Mouse (Mus musculus): Measurements from ENCODE around the gene Plppr3. TPM values are rescaled to one million over a fixed set of nuclear protein-coding genes. Genes with fewer than 3 reads are reported as not detected.
A peak's percentile ranks its signal among the peaks of the same experiment; 100 is the strongest.

The Plppr3 gene
- polyA plus RNA-seq, 1 experiment from 2014 or later: 16.4 TPM

GRCm38 (mm10) chr10:79832026-79832785, 42.2 kb downstream of the Plppr3 start:
- H3K9ac ChIP-seq: no peak overlapping the region
- 62% methylated on average over 7 of the region's 7 CpGs for WGBS
- H3K4me2 ChIP-seq: no peak overlapping the region
- H3K27ac ChIP-seq (replicated peaks): no peak overlapping the region
- no peaks in the 10 kb centered on the region for H3K36me3 ChIP-seq
- H3K4me3 ChIP-seq: no peak overlapping the region
- H3K9me3 ChIP-seq: 0 out of 2 replicates have a peak, but pooled peaks cover 4% of the 10 kb centered on the region
- 0 out of 2 replicates have a peak, but pooled peaks cover 2% of the 10 kb centered on the region for H3K27me3 ChIP-seq (replicated peaks)
- H3K4me1 ChIP-seq: peaks cover 7% of the 10 kb centered on the region; the same call in 1 of the 2 replicates
- ATAC-seq (ENCODE audit: extremely low read depth, insufficient number of reproducible peaks, low FRiP score, low TSS enrichment): no peak

GRCm38 (mm10) chr10:79831583-79831982, 42.9 kb downstream of the Plppr3 start:
- Histone ChIP-seq H3K9me3 (no peaks in the 10 kb centered on the region), H3K4me1 (peaks cover 7% of the 10 kb centered on the region; the same call in 1 of the 2 replicates), H3K4me2 (no peak overlapping the region), H3K27ac (replicated peaks) (no peak overlapping the region), H3K36me3 (no peaks in the 10 kb centered on the region), H3K9ac (no peak overlapping the region), H3K4me3 (no peak overlapping the region), H3K27me3 (replicated peaks) (0 out of 2 replicates have a peak, but pooled peaks cover 3% of the 10 kb centered on the region)
- 74% methylated on average over 3 of the region's 3 CpGs for WGBS
- no peak for ATAC-seq (ENCODE audit: extremely low read depth, insufficient number of reproducible peaks, low FRiP score, low TSS enrichment)

DNA sequence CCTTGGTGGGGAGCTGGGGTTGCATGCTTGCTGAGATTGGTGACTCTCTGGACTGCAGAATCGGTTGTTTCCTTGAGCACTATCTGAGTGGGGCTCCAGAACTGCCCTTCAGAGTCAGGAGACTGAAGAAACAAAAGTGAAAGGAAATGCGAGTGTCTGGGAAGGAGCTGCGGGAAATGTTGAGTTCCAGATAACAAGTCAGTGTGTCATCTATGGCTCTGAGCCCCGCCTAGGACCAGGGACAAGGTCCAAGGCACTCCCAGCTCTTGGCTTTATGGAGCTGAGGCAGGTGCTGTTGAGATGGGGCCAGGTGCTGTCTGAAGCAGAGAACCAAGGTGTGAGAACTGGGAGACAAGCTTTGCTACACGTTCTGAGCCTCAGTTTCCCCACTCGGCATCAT, 50.0 kb downstream of the Plppr3 start:
- ATAC-seq (ENCODE audit: extremely low read depth, insufficient number of reproducible peaks, low FRiP score, low TSS enrichment): no peak
- H3K4me2 ChIP-seq: peak overlapping the region; percentile 24
- peaks cover 24% of the 10 kb centered on the region for H3K4me1 ChIP-seq
- peaks cover 8% of the 10 kb centered on the region for H3K36me3 ChIP-seq
- H3K4me3 ChIP-seq: peak overlapping the region; percentile 4; the same call in 1 of the 2 replicates
- H3K9ac ChIP-seq: peak overlapping the region; percentile 66
- 0 out of 2 replicates have a peak, but pooled peaks cover 3% of the 10 kb centered on the region for H3K27me3 ChIP-seq (replicated peaks)
- H3K27ac ChIP-seq (replicated peaks): peak overlapping the region; percentile 70
- H3K9me3 ChIP-seq: no peaks in the 10 kb centered on the region
- 39% methylated on average over 6 of the region's 6 CpGs for WGBS

GRCm38 (mm10) chr10:79823011-79823410, 51.4 kb downstream of the Plppr3 start:
- no peak overlapping the region for H3K4me3 ChIP-seq
- 0 out of 2 replicates have a peak, but pooled peaks cover 3% of the 10 kb centered on the region for H3K27me3 ChIP-seq (replicated peaks)
- 72% methylated on average over 6 of the region's 6 CpGs for WGBS
- no peak overlapping the region for H3K9ac ChIP-seq
- no peaks in the 10 kb centered on the region for H3K9me3 ChIP-seq
- 0 out of 2 replicates have a peak overlapping the region, but pooled peaks have one; percentile 10 for H3K27ac ChIP-seq (replicated peaks)
- H3K4me1 ChIP-seq: peaks cover 24% of the 10 kb centered on the region
- peaks cover 18% of the 10 kb centered on the region for H3K36me3 ChIP-seq
- no peak for ATAC-seq (ENCODE audit: extremely low read depth, insufficient number of reproducible peaks, low FRiP score, low TSS enrichment)
- no peak overlapping the region for H3K4me2 ChIP-seq

DNA sequence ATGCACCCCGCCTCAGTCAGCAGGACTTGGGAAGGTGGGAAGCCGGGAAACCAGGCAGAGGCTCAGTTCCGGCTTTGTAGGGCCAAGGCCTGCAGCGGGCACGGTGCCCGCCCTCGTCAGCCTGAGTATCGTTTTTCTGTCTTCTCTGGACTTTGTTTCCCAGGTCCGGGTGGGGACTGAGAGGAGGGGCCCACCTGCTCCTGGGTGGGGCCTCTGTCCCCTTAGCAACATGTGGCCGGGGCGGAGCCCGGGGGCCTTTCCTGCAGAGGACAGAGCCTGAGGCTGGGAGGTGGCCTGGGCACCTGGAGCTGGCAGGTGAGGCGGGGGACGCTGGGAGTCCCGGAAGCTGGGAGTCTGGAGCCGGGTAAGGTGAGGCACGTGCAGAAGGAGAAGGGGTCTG, 52.1 kb downstream of the Plppr3 start:
- H3K4me3 ChIP-seq: no peak overlapping the region
- H3K4me2 ChIP-seq: no peak overlapping the region
- 45% methylated on average over 17 of the region's 17 CpGs for WGBS
- H3K27me3 ChIP-seq (replicated peaks): 0 out of 2 replicates have a peak, but pooled peaks cover 2% of the 10 kb centered on the region
- 0 out of 2 replicates have a peak overlapping the region, but pooled peaks have one; percentile 10 for H3K27ac ChIP-seq (replicated peaks)
- no peaks in the 10 kb centered on the region for H3K9me3 ChIP-seq
- no peak for ATAC-seq (ENCODE audit: extremely low read depth, insufficient number of reproducible peaks, low FRiP score, low TSS enrichment)
- H3K9ac ChIP-seq: 0 out of 2 replicates have a peak overlapping the region, but pooled peaks have one; percentile 6
- H3K4me1 ChIP-seq: peaks cover 24% of the 10 kb centered on the region
- peaks cover 18% of the 10 kb centered on the region for H3K36me3 ChIP-seq

- no peak overlapping the region for H3K4me2 ChIP-seq
- no peak overlapping the region for H3K27ac ChIP-seq (replicated peaks)
Measured at GRCm38 (mm10) chr10:79821731-79822130, 52.7 kb downstream of the Plppr3 start.

GRCm38 (mm10) chr10:79820782-79821181, 53.7 kb downstream of the Plppr3 start, which contains the start of gene Misp:
Gene Misp (plus strand): TSS chr10:79820989.
- no peak within 1 kb of the TSS for H3K4me3 ChIP-seq
- peaks cover 24% of the 10 kb centered on the region for H3K4me1 ChIP-seq
- H3K27ac ChIP-seq (replicated peaks): no peak within 1 kb of the TSS
- no peak within 1 kb of the TSS for H3K4me2 ChIP-seq
- H3K27me3 ChIP-seq (replicated peaks): no peaks in the 10 kb centered on the region
- WGBS: 63% methylated on average over 11 of the region's 11 CpGs
- no peak within 1 kb of the TSS for H3K9ac ChIP-seq
- ATAC-seq (ENCODE audit: extremely low read depth, insufficient number of reproducible peaks, low FRiP score, low TSS enrichment): no peak
- peaks cover 31% of the 10 kb centered on the region for H3K36me3 ChIP-seq
- no peaks in the 10 kb centered on the region for H3K9me3 ChIP-seq

More at GRCm38 (mm10) chr10:79821731-79822130, 52.7 kb downstream of the Plppr3 start:
- Histone ChIP-seq H3K9me3 (no peaks in the 10 kb centered on the region), H3K27me3 (replicated peaks) (no peaks in the 10 kb centered on the region), H3K9ac (no peak overlapping the region), H3K36me3 (peaks cover 22% of the 10 kb centered on the region), H3K4me3 (no peak overlapping the region), H3K4me1 (peaks cover 24% of the 10 kb centered on the region)
- WGBS: 82% methylated on average over 12 of the region's 12 CpGs
- no peak for ATAC-seq (ENCODE audit: extremely low read depth, insufficient number of reproducible peaks, low FRiP score, low TSS enrichment)

- 71% methylated on average over 8 of the region's 8 CpGs for WGBS
- Histone ChIP-seq H3K36me3 (peaks cover 36% of the 10 kb centered on the region), H3K9ac (no peak overlapping the region), H3K4me1 (peaks cover 24% of the 10 kb centered on the region), H3K4me2 (no peak overlapping the region), H3K9me3 (no peaks in the 10 kb centered on the region), H3K4me3 (no peak overlapping the region), H3K27ac (replicated peaks) (no peak overlapping the region), H3K27me3 (replicated peaks) (no peaks in the 10 kb centered on the region)
- no peak for ATAC-seq (ENCODE audit: extremely low read depth, insufficient number of reproducible peaks, low FRiP score, low TSS enrichment)
Measured at GRCm38 (mm10) chr10:79820277-79820676, 54.2 kb downstream of the Plppr3 start.

DNA sequence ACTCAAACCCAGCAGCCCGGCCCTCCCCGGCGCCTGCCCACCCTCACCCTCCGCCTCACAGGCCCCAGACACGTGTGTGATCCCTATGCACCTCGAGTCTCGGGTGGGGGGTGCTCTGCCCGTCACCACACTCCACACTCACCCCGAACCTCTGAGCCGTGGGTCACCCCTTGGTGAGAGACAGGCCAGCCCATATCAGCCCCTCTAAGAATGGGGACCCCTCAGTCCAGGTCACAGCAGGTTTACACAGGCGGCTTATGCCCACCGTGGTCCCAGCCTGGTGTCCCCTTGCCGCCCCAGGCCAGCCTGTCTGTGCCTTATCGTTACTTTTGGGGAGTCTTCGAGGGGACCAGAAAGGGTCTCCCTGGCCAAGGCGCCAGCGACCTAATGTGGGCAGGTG, 54.8 kb downstream of the Plppr3 start:
- Histone ChIP-seq H3K27me3 (replicated peaks) (no peaks in the 10 kb centered on the region), H3K9ac (no peak overlapping the region), H3K4me3 (no peak overlapping the region), H3K36me3 (peaks cover 40% of the 10 kb centered on the region), H3K27ac (replicated peaks) (no peak overlapping the region), H3K4me1 (peaks cover 21% of the 10 kb centered on the region), H3K9me3 (no peaks in the 10 kb centered on the region), H3K4me2 (no peak overlapping the region)
- 85% methylated on average over 17 of the region's 17 CpGs for WGBS
- ATAC-seq (ENCODE audit: extremely low read depth, insufficient number of reproducible peaks, low FRiP score, low TSS enrichment): no peak

- peaks cover 40% of the 10 kb centered on the region for H3K36me3 ChIP-seq
- no peaks in the 10 kb centered on the region for H3K9me3 ChIP-seq
- 64% methylated on average over 4 of the region's 4 CpGs for WGBS
- no peak for ATAC-seq (ENCODE audit: extremely low read depth, insufficient number of reproducible peaks, low FRiP score, low TSS enrichment)
- no peak overlapping the region for H3K4me3 ChIP-seq
- no peak overlapping the region for H3K27ac ChIP-seq (replicated peaks)
- H3K27me3 ChIP-seq (replicated peaks): no peaks in the 10 kb centered on the region
- H3K9ac ChIP-seq: 0 out of 2 replicates have a peak overlapping the region, but pooled peaks have one; percentile 12
- H3K4me1 ChIP-seq: peaks cover 11% of the 10 kb centered on the region
- no peak overlapping the region for H3K4me2 ChIP-seq
Measured at GRCm38 (mm10) chr10:79818225-79818624, 56.2 kb downstream of the Plppr3 start.

- no peak overlapping the region for H3K4me3 ChIP-seq
- no peak overlapping the region for H3K9ac ChIP-seq
- H3K9me3 ChIP-seq: no peaks in the 10 kb centered on the region
- H3K36me3 ChIP-seq: peaks cover 45% of the 10 kb centered on the region
- H3K4me2 ChIP-seq: no peak overlapping the region
- 57% methylated on average over 2 of the region's 2 CpGs for WGBS
- H3K27me3 ChIP-seq (replicated peaks): no peaks in the 10 kb centered on the region
- no peak for ATAC-seq (ENCODE audit: extremely low read depth, insufficient number of reproducible peaks, low FRiP score, low TSS enrichment)
- H3K4me1 ChIP-seq: peaks cover 3% of the 10 kb centered on the region; the same call in 1 of the 2 replicates
- H3K27ac ChIP-seq (replicated peaks): no peak overlapping the region
Measured at GRCm38 (mm10) chr10:79817111-79817510, 57.3 kb downstream of the Plppr3 start.
